Mouse (Mus musculus) small intestine, adult 2 months (tissue): ENCODE results near the gene Gm45713.

Source experiments
- CTCF ChIP-seq: fragments of 200-500 bp; IDR thresholded peaks from 2 replicates; pipeline ENCODE4 v1.5.1; 2012; ENCODE audit warnings: low read depth, mild to moderate bottlenecking, control low read depth, inconsistent platforms, low read length, moderate library complexity, mixed read lengths; ENCODE audit not compliant: insufficient replicate concordance, insufficient read length; ENCODE audit errors: extremely low read depth
- POLR2A ChIP-seq: fragments of 200-500 bp; IDR thresholded peaks from 2 replicates; pipeline ENCODE4 v1.6.1; 2012; ENCODE audit warnings: low read depth, mild to moderate bottlenecking, control low read depth, inconsistent platforms, low read length, moderate library complexity

DNA sequence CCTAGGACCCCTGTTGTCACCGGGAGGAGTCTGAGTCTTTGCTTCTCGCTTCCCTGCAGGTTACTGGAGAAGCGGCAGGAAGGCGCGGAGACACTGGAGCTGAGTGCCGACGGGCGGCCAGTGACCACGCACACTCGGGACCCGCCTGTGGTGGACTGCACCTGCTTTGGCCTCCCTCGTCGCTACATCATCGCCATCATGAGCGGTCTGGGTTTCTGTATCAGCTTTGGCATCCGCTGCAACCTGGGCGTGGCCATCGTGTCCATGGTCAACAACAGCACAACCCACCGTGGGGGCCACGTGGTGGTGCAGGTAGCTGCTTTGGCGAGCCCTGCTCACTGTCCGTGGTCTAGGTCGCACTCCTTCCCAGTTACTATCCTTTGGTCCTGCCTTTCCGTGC lies 32.6 kb upstream of the Gm45713 start:
- no peak for TF ChIP-seq CTCF
- no peak for TF ChIP-seq POLR2A
